Mouse (Mus musculus): Measurements from ENCODE around the gene Cers6. TPM values are rescaled to one million over a fixed set of nuclear protein-coding genes. Genes with fewer than 3 reads are reported as not detected.

Cers6 gene
- total RNA-seq, 2 experiments from 2014 or later, result 14.6 to 17.4 TPM

- DNase-seq (ENCODE audit: low spot score in 2 of 2), result no peak
These were observed 289.6 kb downstream of the Cers6 start for GRCm38 (mm10) chr2:69150841-69151240.

- no peak for DNase-seq (ENCODE audit: low spot score in 2 of 2)
These were observed 294.6 kb downstream of the Cers6 start for GRCm38 (mm10) chr2:69155861-69156260.

- no peak for DNase-seq (ENCODE audit: low spot score in 2 of 2)
These were observed 295.0 kb downstream of the Cers6 start for GRCm38 (mm10) chr2:69156283-69156682.

- no peak for DNase-seq (ENCODE audit: low spot score in 2 of 2)
These were observed 297.7 kb downstream of the Cers6 start for GRCm38 (mm10) chr2:69158907-69159306.

Other genes with a start within 250 kb of the Cers6 start
- gene 4932414N04Rik, start 205.0 kb upstream of the Cers6 start, total RNA-seq (2021), result not detected

All from adrenal gland, postnatal 4 days (tissue).